Mouse (Mus musculus) forebrain, embryonic 15.5 days (tissue): ENCODE measurements around the gene Pla2g3. TPM values are rescaled to one million over a fixed set of nuclear protein-coding genes. Genes with fewer than 3 reads are reported as not detected.

Experiments
- ATAC-seq: fragments of 200-750 bp; cut with Nextera tagmentation; replicated peaks from 2 replicates; pipeline ENCODE4 v1.8.0; 2017; ENCODE audit warnings: mild to moderate bottlenecking, moderate TSS enrichment, moderate library complexity
- H3K27ac ChIP-seq: fragments of 300-500 bp; sonication (generic); replicated peaks from 2 replicates; pipeline ENCODE4 v1.5.1; 2015; ENCODE audit warnings: mild to moderate bottlenecking, inconsistent platforms
- H3K27me3 ChIP-seq: fragments of 300-500 bp; sonication (generic); 2 replicates; pipeline ENCODE4 v1.6.1; 2015; ENCODE audit warnings: inconsistent platforms
- H3K36me3 ChIP-seq: fragments of 300-500 bp; sonication (generic); 2 replicates; pipeline ENCODE4 v1.6.1; 2015; ENCODE audit warnings: mild to moderate bottlenecking, inconsistent platforms
- H3K4me1 ChIP-seq: fragments of 300-500 bp; sonication (generic); 2 replicates; pipeline ENCODE4 v1.6.1; 2015; ENCODE audit warnings: inconsistent platforms
- H3K4me2 ChIP-seq: fragments of 300-500 bp; sonication (generic); replicated peaks from 2 replicates; pipeline ENCODE4 v1.6.1; 2015; ENCODE audit warnings: mild to moderate bottlenecking, inconsistent platforms
- H3K4me3 ChIP-seq: fragments of 300-500 bp; sonication (generic); 2 replicates; pipeline ENCODE4 v1.5.1; 2015; ENCODE audit warnings: mild to moderate bottlenecking, inconsistent platforms
- H3K9ac ChIP-seq: fragments of 300-500 bp; sonication (generic); replicated peaks from 2 replicates; pipeline ENCODE4 v1.6.1; 2015; ENCODE audit warnings: mild to moderate bottlenecking, inconsistent platforms
- H3K9me3 ChIP-seq: fragments of 300-500 bp; sonication (generic); 2 replicates; pipeline ENCODE4 v1.6.1; 2016; ENCODE audit warnings: inconsistent platforms
- WGBS: fragments of 180-500 bp; shearing (Covaris S2); methylation state at CpG from one replicate; pipeline ENCODE4 v1.1.7; 2015; ENCODE audit warnings: mixed read lengths; 5-methylcytosine and 5-hydroxymethylcytosine counted together
- polyA plus RNA-seq: library from polyadenylated mRNA; unstranded; fragments of >200 nt; fragmentation: Nextera tagmentation; extraction: Ambion mirVana; gene quantifications from 2 replicates; pipeline ENCODE4 v1.2.1, GENCODE M21; 2015

The Pla2g3 gene
- polyA plus RNA-seq, 1 experiment from 2014 or later: 0.39 TPM

GRCm38 (mm10) chr11:3497296-3497695, 9.2 kb downstream of the Pla2g3 start:
- no peak for ATAC-seq
- no peaks in the 10 kb centered on the region for H3K4me1 ChIP-seq
- no peak overlapping the region for H3K9ac ChIP-seq
- no peaks in the 10 kb centered on the region for H3K9me3 ChIP-seq
- H3K36me3 ChIP-seq: no peaks in the 10 kb centered on the region
- H3K4me2 ChIP-seq: no peak overlapping the region
- WGBS: 76% methylated on average over 1 of the region's 1 CpGs
- H3K4me3 ChIP-seq: no peak overlapping the region
- no peaks in the 10 kb centered on the region for H3K27me3 ChIP-seq
- no peak overlapping the region for H3K27ac ChIP-seq

GRCm38 (mm10) chr11:3502057-3502456, 14.0 kb downstream of the Pla2g3 start:
- WGBS: 72% methylated on average over 17 of the region's 17 CpGs
- Histone ChIP-seq H3K4me1 (no peaks in the 10 kb centered on the region), H3K36me3 (no peaks in the 10 kb centered on the region), H3K9ac (no peak overlapping the region), H3K9me3 (no peaks in the 10 kb centered on the region), H3K4me2 (no peak overlapping the region), H3K27ac (no peak overlapping the region), H3K4me3 (no peak overlapping the region), H3K27me3 (no peaks in the 10 kb centered on the region)
- ATAC-seq: no peak

GRCm38 (mm10) chr11:3502459-3503072, 14.5 kb downstream of the Pla2g3 start:
- Histone ChIP-seq H3K9me3 (no peaks in the 10 kb centered on the region), H3K9ac (no peak overlapping the region), H3K4me2 (no peak overlapping the region), H3K4me3 (no peak overlapping the region), H3K27me3 (no peaks in the 10 kb centered on the region), H3K36me3 (no peaks in the 10 kb centered on the region), H3K27ac (no peak overlapping the region), H3K4me1 (no peaks in the 10 kb centered on the region)
- WGBS: 82% methylated on average over 18 of the region's 18 CpGs
- ATAC-seq: no peak

- Histone ChIP-seq H3K36me3 (no peaks in the 10 kb centered on the region), H3K27ac (no peak overlapping the region; the same call in 1 of the 2 replicates), H3K27me3 (no peaks in the 10 kb centered on the region), H3K9ac (peak overlapping the region; percentile 38; the same call in 1 of the 2 replicates), H3K4me2 (peak overlapping the region; percentile 25), H3K4me1 (no peaks in the 10 kb centered on the region), H3K9me3 (no peaks in the 10 kb centered on the region), H3K4me3 (peak overlapping the region; percentile 33)
- 0 out of 2 replicates have a peak, but pooled peaks have one; percentile 4 for ATAC-seq
- 69% methylated on average over 11 of the region's 11 CpGs for WGBS
These were observed 15.9 kb downstream of the Pla2g3 start for GRCm38 (mm10) chr11:3503755-3504693.

GRCm38 (mm10) chr11:3508226-3508625, 20.1 kb downstream of the Pla2g3 start:
- Histone ChIP-seq H3K4me3 (no peak overlapping the region), H3K27ac (no peak overlapping the region), H3K27me3 (no peaks in the 10 kb centered on the region), H3K9ac (no peak overlapping the region), H3K9me3 (no peaks in the 10 kb centered on the region), H3K4me2 (no peak overlapping the region), H3K4me1 (no peaks in the 10 kb centered on the region), H3K36me3 (no peaks in the 10 kb centered on the region)
- ATAC-seq: no peak
- WGBS: 53% methylated on average over 7 of the region's 7 CpGs

GRCm38 (mm10) chr11:3509181-3510085, 21.3 kb downstream of the Pla2g3 start:
- Histone ChIP-seq H3K4me1 (peaks cover 5% of the 10 kb centered on the region), H3K9ac (no peak overlapping the region), H3K4me3 (no peak overlapping the region), H3K36me3 (no peaks in the 10 kb centered on the region), H3K9me3 (no peaks in the 10 kb centered on the region), H3K27ac (no peak overlapping the region), H3K27me3 (no peaks in the 10 kb centered on the region), H3K4me2 (no peak overlapping the region)
- no peak for ATAC-seq
- 73% methylated on average over 8 of the region's 8 CpGs for WGBS

- no peak overlapping the region for H3K27ac ChIP-seq
- ATAC-seq: no peak
- H3K9ac ChIP-seq: no peak overlapping the region
- WGBS: 86% methylated on average over 2 of the region's 2 CpGs
- no peak overlapping the region for H3K4me3 ChIP-seq
- peaks cover 10% of the 10 kb centered on the region for H3K4me1 ChIP-seq
- H3K36me3 ChIP-seq: no peaks in the 10 kb centered on the region
- no peaks in the 10 kb centered on the region for H3K9me3 ChIP-seq
- H3K27me3 ChIP-seq: no peaks in the 10 kb centered on the region
- no peak overlapping the region for H3K4me2 ChIP-seq
These were observed 22.2 kb downstream of the Pla2g3 start for GRCm38 (mm10) chr11:3510321-3510720.

- Histone ChIP-seq H3K9ac (no peak overlapping the region), H3K27ac (no peak overlapping the region), H3K27me3 (peaks cover 21% of the 10 kb centered on the region; the same call in 1 of the 2 replicates), H3K4me3 (no peak overlapping the region), H3K4me1 (peaks cover 29% of the 10 kb centered on the region), H3K36me3 (no peaks in the 10 kb centered on the region), H3K4me2 (no peak overlapping the region), H3K9me3 (no peaks in the 10 kb centered on the region)
- no peak for ATAC-seq
- 81% methylated on average over 6 of the region's 6 CpGs for WGBS
These were observed 25.2 kb downstream of the Pla2g3 start for GRCm38 (mm10) chr11:3513291-3513690.

GRCm38 (mm10) chr11:3514529-3515054, 26.5 kb downstream of the Pla2g3 start, which contains the start of gene Selenom:
Selenom (plus strand) TSS chr11:3514684.
- WGBS: under 1% methylated on average over 26 of the region's 26 CpGs
- Histone ChIP-seq H3K9me3 (no peaks in the 10 kb centered on the region), H3K27ac (no peak within 1 kb of the TSS)

GRCm38 (mm10) chr11:3515216-3515615, 27.1 kb downstream of the Pla2g3 start:
- ATAC-seq: peak; percentile 8; the same call in 1 of the 2 replicates
- Histone ChIP-seq H3K36me3 (no peaks in the 10 kb centered on the region), H3K27ac (no peak overlapping the region), H3K27me3 (peaks cover 21% of the 10 kb centered on the region; the same call in 1 of the 2 replicates), H3K4me1 (peaks cover 29% of the 10 kb centered on the region), H3K9ac (peak overlapping the region; percentile 46), H3K4me2 (peak overlapping the region; percentile 60), H3K9me3 (no peaks in the 10 kb centered on the region), H3K4me3 (peak overlapping the region; percentile 48)
- 11% methylated on average over 4 of the region's 4 CpGs for WGBS

More at GRCm38 (mm10) chr11:3514529-3515054, 26.5 kb downstream of the Pla2g3 start, which contains the start of gene Selenom:
- ATAC-seq: peak; percentile 76
- Histone ChIP-seq H3K4me3 (peak within 1 kb of the TSS; percentile 48), H3K36me3 (no peaks in the 10 kb centered on the region), H3K9ac (peak within 1 kb of the TSS; percentile 46), H3K4me2 (peak within 1 kb of the TSS; percentile 60), H3K4me1 (peaks cover 29% of the 10 kb centered on the region), H3K27me3 (peaks cover 21% of the 10 kb centered on the region; the same call in 1 of the 2 replicates)

GRCm38 (mm10) chr11:3515637-3516036, 27.6 kb downstream of the Pla2g3 start:
- peak overlapping the region; percentile 60; the same call in 1 of the 2 replicates for H3K4me2 ChIP-seq
- 85% methylated on average over 4 of the region's 4 CpGs for WGBS
- no peaks in the 10 kb centered on the region for H3K9me3 ChIP-seq
- peaks cover 21% of the 10 kb centered on the region; the same call in 1 of the 2 replicates for H3K27me3 ChIP-seq
- peak overlapping the region; percentile 48; the same call in 1 of the 2 replicates for H3K4me3 ChIP-seq
- ATAC-seq: no peak
- no peak overlapping the region for H3K27ac ChIP-seq
- no peak overlapping the region for H3K9ac ChIP-seq
- H3K36me3 ChIP-seq: no peaks in the 10 kb centered on the region
- H3K4me1 ChIP-seq: peaks cover 29% of the 10 kb centered on the region
